Mouse (Mus musculus): ENCODE measurements at regions not wholly inside any gene's neighbourhood (a gene's known extent, or its start where the extent isn't known, plus 50 kb on each side); places are given as distances from the start of the nearest gene placed in this dataset.
A peak's percentile ranks its signal among the peaks of the same experiment; 100 is the strongest.

DNA sequence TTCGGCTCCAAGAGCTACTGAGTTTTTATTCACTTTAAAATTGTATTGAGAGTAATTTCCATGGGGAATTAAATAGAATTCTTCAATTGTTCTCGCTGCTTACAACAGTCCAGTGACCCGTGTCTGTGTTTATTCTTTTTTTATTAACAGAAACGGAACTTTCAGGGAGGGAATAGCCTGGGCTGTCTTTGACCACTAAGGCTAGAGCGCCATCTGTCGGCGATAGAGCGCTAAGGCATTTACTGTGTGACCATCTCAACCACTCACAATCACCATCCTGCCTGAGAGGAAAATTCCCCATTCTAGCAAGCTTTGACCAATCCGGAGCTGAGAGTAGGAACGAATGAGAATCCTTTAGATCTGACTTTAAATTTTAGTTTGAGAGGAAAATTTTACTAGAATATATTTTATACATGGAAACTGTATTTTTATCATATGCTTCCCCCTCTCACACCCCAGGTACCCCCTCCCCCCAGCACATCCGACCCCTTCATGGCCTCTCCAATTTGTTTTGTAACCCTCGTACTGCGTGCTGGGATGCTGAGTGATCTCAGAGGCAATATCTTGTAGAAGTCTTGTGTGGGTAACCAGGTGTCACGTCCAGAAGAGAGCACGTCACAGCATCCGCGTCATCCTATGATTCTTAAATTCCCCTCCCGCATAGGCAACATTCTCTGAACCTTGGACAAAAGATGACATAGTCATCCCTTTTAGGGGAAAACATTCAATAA lies 139.9 kb downstream of the Csl start:
- Histone ChIP-seq H3K9ac (ENCODE audit: control insufficient read depth, low read depth, low read length, poor library complexity, severe bottlenecking) (no peak overlapping the region), H3K27ac (ENCODE audit: control insufficient read depth, low read depth, low read length) (no peak overlapping the region), H3K9me3 (replicated peaks; ENCODE audit: insufficient read depth, low read length) (no peaks in the 10 kb centered on the region), H3K27me3 (ENCODE audit: control insufficient read depth in 1 of 2, insufficient read depth in 2 of 2, low read length in 2 of 2) (no peaks in the 10 kb centered on the region), H3K4me1 (ENCODE audit: control insufficient read depth in 1 of 2, insufficient read depth in 2 of 2, low read length in 2 of 2) (no peaks in the 10 kb centered on the region), H3K79me2 (ENCODE audit: control insufficient read depth, insufficient read depth, low read length, poor library complexity) (no peaks in the 10 kb centered on the region), H3K36me3 (ENCODE audit: control insufficient read depth in 1 of 2, insufficient read depth in 2 of 2, low read length in 2 of 2) (no peaks in the 10 kb centered on the region), H3K4me3 (ENCODE audit: control insufficient read depth in 1 of 2, insufficient read depth in 1 of 2, low read depth in 2 of 2, low read length in 2 of 2) (0 out of 4 replicates have a peak overlapping the region, but pooled peaks of 1 of the 2 experiments have one; percentile 5)
- TF ChIP-seq CTCF (IDR thresholded peaks at IDR 0.05 in 2 of 3, conservative IDR thresholded peaks at IDR 0.05 in 1 of 3; ENCODE audit: control insufficient read depth in 1 of 3, insufficient read depth in 1 of 3, low read depth in 2 of 3, low read length in 3 of 3, poor library complexity in 1 of 3, severe bottlenecking in 1 of 3) (peak; percentile 83 to 85 (median 83)), ZC3H11A (IDR thresholded peaks at IDR 0.05; ENCODE audit: low read depth, low read length) (peak; percentile 48), RAD21 (IDR thresholded peaks at IDR 0.05; ENCODE audit: low read depth, low read length) (peak; percentile 83), SMC3 (IDR thresholded peaks at IDR 0.05; ENCODE audit: low read depth, low read length) (peak; percentile 71), USF1 (IDR thresholded peaks at IDR 0.05; ENCODE audit: low read depth, low read length) (no peak), TAL1 (IDR thresholded peaks at IDR 0.05; ENCODE audit: low read length) (no peak)
- DNase-seq (ENCODE audit: low read depth, low spot score): peak; percentile 72

DNA sequence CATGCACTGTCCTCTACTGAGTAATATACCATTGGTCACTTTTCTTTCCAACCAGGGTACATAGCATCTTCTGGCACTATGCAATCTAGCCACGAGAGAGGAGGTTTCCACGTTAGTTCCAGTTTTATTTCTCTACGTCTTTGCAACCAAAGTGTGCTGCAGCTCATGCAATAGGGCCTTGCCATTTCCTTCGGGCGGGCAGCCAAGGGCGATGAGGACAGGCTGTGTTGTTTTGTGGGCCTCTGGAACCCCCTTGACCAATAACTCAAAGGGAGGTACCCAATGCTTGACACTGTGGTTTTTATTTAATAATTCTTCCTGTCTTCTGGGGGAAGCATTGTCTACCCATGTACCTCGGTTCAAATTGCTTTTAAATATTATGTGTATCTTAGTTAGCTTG lies 139.0 kb downstream of the Csl start:
- Histone ChIP-seq H3K36me3 (ENCODE audit: control insufficient read depth in 1 of 2, insufficient read depth in 2 of 2, low read length in 2 of 2) (no peaks in the 10 kb centered on the region), H3K9ac (ENCODE audit: control insufficient read depth, low read depth, low read length, poor library complexity, severe bottlenecking) (no peak overlapping the region)
- TF ChIP-seq CTCF (IDR thresholded peaks at IDR 0.05 in 2 of 3, conservative IDR thresholded peaks at IDR 0.05 in 1 of 3; ENCODE audit: control insufficient read depth in 1 of 3, insufficient read depth in 1 of 3, low read depth in 2 of 3, low read length in 3 of 3, poor library complexity in 1 of 3, severe bottlenecking in 1 of 3) (no peak), MAX (IDR thresholded peaks at IDR 0.05; ENCODE audit: low read length) (no peak), USF1 (IDR thresholded peaks at IDR 0.05; ENCODE audit: low read depth, low read length) (no peak), NELFE (IDR thresholded peaks at IDR 0.05; ENCODE audit: low read depth, low read length) (no peak), MAFK (IDR thresholded peaks at IDR 0.05; ENCODE audit: borderline replicate concordance, low read depth, low read length) (no peak), GABPA (IDR thresholded peaks at IDR 0.05; ENCODE audit: low read depth, low read length) (no peak), E2F4 (IDR thresholded peaks at IDR 0.05; ENCODE audit: borderline replicate concordance, low read depth, low read length) (no peak)

DNA sequence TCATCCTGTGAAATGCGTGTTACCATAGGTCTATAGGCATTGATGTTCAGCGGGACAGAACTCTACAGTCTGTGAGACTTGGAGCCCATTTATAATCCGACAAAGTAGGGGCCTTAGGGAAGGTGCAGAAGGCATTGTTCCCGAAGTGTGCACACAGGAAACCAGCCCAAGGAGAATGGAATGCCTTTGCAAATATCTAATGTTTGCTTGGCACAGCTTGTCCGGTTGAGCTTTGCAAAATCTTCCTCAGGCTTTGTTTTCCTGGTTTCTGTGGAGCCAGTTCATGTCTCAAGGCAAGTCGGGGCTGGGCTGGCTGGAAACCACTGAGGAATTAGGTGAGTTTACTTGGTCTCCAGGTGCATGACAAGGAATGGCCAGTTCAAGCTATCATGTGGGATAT lies 132.1 kb downstream of the Csl start:
- no peaks in the 10 kb centered on the region for H3K4me1 ChIP-seq (ENCODE audit: control insufficient read depth in 1 of 2, insufficient read depth in 2 of 2, low read length in 2 of 2)
- no peaks in the 10 kb centered on the region for H3K9me3 ChIP-seq (replicated peaks; ENCODE audit: insufficient read depth, low read length)
- H3K27me3 ChIP-seq (ENCODE audit: control insufficient read depth in 1 of 2, insufficient read depth in 2 of 2, low read length in 2 of 2): no peaks in the 10 kb centered on the region
- no peaks in the 10 kb centered on the region for H3K36me3 ChIP-seq (ENCODE audit: control insufficient read depth in 1 of 2, insufficient read depth in 2 of 2, low read length in 2 of 2)
- no peak overlapping the region for H3K9ac ChIP-seq (ENCODE audit: control insufficient read depth, low read depth, low read length, poor library complexity, severe bottlenecking)
- no peak for DNase-seq (ENCODE audit: low read depth, low spot score)
- no peaks in the 10 kb centered on the region for H3K79me2 ChIP-seq (ENCODE audit: control insufficient read depth, insufficient read depth, low read length, poor library complexity)
- H3K4me3 ChIP-seq (ENCODE audit: control insufficient read depth in 1 of 2, insufficient read depth in 1 of 2, low read depth in 2 of 2, low read length in 2 of 2): no peak overlapping the region
- TF ChIP-seq CHD1 (IDR thresholded peaks at IDR 0.05; ENCODE audit: low read depth, low read length) (no peak), CHD2 (IDR thresholded peaks at IDR 0.05; ENCODE audit: low read length) (no peak), MEF2A (IDR thresholded peaks at IDR 0.05; ENCODE audit: extremely low read depth, insufficient replicate concordance, low read depth, low read length, poor library complexity, severe bottlenecking) (no peak), KAT2A (conservative IDR thresholded peaks at IDR 0.05; ENCODE audit: low read depth, low read length) (no peak), POLR2AphosphoS5 (IDR thresholded peaks at IDR 0.05; ENCODE audit: borderline replicate concordance, low read depth, low read length) (no peak), ETS1 (IDR thresholded peaks at IDR 0.05; ENCODE audit: low read depth, low read length) (no peak), EP300 (IDR thresholded peaks at IDR 0.05; ENCODE audit: low read depth in 1 of 2, low read length in 2 of 2) (no peak), ELF1 (IDR thresholded peaks at IDR 0.05; ENCODE audit: low read depth, low read length) (no peak), UBTF (IDR thresholded peaks at IDR 0.05; ENCODE audit: borderline replicate concordance, insufficient read depth, low read depth, low read length) (no peak)
- H3K27ac ChIP-seq (ENCODE audit: control insufficient read depth, low read depth, low read length): no peak overlapping the region

More for the DNA sequence above, 139.0 kb downstream of the Csl start:
- Histone ChIP-seq H3K4me3 (ENCODE audit: control insufficient read depth in 1 of 2, insufficient read depth in 1 of 2, low read depth in 2 of 2, low read length in 2 of 2) (no peak overlapping the region), H3K27me3 (ENCODE audit: control insufficient read depth in 1 of 2, insufficient read depth in 2 of 2, low read length in 2 of 2) (no peaks in the 10 kb centered on the region), H3K4me1 (ENCODE audit: control insufficient read depth in 1 of 2, insufficient read depth in 2 of 2, low read length in 2 of 2) (no peaks in the 10 kb centered on the region), H3K79me2 (ENCODE audit: control insufficient read depth, insufficient read depth, low read length, poor library complexity) (no peaks in the 10 kb centered on the region), H3K27ac (ENCODE audit: control insufficient read depth, low read depth, low read length) (no peak overlapping the region), H3K9me3 (replicated peaks; ENCODE audit: insufficient read depth, low read length) (no peaks in the 10 kb centered on the region)
- no peak for DNase-seq (ENCODE audit: low read depth, low spot score)

Data from MEL (cell line).